Mouse (Mus musculus): ENCODE measurements around the gene Gak. TPM values are rescaled to one million over a fixed set of nuclear protein-coding genes. Genes with fewer than 3 reads are reported as not detected.

The Gak gene
- polyA plus RNA-seq, 1 experiment = 65.6 TPM

DNA sequence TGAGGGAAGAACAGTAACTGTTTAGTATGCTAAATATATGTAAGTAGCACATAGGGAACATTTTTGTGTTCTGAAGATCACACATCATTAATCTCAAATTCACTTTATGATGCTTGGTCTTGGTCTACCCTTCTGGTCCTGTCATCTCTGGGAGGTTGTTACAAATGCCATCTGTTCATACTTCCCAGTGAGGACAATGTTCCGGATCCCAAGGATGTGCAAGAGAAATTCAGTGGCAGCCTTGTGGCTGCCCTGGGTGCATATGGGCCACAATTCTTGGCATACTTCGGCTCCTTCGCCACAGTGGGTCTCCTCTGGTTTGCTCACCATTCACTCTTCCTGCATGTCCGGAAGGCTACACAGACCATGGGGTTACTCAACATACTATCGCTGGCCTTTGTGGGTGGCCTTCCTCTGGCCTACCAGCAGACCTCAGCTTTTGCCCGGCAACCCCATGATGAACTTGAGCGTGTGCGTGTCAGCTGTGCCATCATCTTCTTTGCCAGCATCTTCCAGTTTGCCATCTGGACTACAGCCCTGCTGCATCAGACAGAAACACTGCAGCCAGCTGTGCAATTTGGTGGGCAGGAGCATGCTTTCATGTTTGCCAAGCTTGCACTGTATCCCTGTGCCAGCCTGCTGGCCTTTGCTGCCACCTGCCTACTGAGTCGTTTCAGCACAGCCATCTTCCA, 16.2 kb upstream of the Gak start:
- no peak for TF ChIP-seq GATA1 (IDR thresholded peaks at IDR 0.05; ENCODE audit: low read length)

DNA sequence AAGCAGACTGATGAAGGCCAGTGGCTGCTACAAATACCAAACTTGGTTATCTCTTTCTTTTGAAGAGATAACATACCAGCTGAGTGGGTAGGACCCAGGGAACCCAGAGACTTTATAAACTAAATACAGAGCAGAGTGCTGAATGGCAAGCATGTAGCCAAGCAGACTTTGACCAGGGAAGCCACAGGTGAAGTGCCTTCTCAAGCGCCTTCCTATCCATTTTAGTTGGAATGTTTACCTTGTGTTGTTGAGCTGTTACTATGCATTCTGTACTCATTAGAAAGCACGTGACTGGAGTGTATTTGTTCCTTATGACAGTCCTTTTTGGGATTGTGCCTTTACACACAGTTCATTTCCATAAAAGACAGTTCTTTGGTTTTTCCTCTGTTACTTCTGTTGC, 14.1 kb upstream of the Gak start:
- TF ChIP-seq GATA1 (IDR thresholded peaks at IDR 0.05; ENCODE audit: low read length) = no peak

DNA sequence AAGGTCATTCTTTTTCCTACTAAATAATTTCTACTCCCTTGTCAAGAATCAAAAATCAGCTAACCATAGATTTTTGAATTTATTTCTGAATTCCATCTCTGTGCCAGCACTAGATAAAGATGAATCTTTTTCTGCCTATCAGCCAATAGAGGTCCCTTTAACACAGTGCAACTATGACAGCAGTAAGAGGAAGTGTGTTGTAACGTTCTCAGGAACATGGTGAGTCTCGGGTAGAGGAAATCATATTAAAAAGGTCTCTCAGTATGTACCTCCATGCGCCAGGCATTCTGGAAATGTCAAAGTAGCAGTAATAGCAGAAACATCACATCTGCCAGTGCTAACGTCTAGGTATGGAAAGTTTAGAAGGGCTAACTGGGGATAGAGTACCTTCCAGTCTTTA, 6.6 kb upstream of the Gak start:
- TF ChIP-seq GATA1 (IDR thresholded peaks at IDR 0.05; ENCODE audit: low read length) = no peak

GRCm38 (mm10) chr5:108633676-108634075, 4.1 kb upstream of the Gak start:
- no peak for TF ChIP-seq GATA1 (IDR thresholded peaks at IDR 0.05; ENCODE audit: low read length)

DNA sequence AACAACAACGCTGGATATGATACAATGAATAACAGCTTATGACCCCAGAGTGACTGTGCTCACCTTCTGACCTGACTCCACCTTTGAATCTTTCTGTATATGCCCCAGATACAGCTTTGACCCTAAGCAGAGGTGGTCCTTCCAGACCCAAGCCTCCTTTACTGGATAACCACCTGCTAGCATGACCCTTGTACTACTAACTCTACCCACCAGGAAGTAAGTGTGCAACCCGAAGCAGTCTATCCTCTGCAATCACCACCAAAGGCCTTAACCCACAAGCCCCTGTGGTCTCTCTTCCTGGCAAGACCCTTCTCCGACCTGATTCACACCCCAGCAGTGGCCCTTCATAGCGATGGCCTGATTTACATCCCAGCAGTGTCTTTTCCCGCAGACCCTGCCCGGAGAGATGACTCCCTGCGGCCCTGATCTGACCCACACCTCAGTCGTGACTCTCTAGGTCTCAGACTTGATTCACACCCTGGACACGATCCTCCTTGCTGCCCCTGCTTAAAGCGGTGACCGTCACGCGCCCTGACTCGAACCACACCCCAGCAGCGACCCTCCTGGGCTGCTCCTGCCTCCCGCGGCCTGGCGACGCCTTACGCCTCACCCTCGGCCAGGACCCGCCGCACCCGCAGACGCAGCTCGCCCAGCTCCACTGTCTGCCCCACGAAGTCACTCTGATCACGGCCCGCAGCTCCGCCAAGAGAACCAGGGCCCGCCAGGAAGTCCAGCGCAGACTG, 493 bp downstream of the Gak start:
- TF ChIP-seq GATA1 (IDR thresholded peaks at IDR 0.05; ENCODE audit: low read length) = no peak

DNA sequence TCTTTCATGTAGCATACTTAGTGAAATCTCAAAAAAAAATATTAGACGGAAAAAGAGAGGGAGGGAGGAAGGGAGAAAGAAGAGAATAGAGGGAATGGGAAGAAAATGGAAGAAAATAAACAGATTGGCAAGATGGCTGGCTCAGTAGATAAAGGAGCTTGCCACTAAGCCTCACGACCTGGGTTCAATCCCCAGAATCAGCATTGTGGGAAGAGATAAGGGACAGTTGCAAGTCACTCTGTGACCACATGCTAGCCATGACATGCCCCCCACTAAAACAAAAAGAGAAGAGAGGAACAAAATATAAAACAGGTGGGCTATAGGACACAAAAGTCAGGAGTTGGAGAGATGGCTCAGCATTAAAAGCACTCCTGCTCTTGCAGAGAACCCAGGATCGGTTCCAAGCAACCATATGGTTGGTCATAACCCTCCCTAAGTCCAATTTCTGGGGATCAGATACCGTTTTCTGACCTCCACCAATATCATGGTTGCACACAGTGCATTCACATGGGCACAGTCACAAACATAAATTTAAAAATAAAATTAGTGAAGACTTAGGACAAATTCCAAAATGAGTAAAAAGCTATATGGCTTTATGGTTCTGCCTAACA, 3.4 kb downstream of the Gak start:
- no peak for TF ChIP-seq GATA1 (IDR thresholded peaks at IDR 0.05; ENCODE audit: low read length)

DNA sequence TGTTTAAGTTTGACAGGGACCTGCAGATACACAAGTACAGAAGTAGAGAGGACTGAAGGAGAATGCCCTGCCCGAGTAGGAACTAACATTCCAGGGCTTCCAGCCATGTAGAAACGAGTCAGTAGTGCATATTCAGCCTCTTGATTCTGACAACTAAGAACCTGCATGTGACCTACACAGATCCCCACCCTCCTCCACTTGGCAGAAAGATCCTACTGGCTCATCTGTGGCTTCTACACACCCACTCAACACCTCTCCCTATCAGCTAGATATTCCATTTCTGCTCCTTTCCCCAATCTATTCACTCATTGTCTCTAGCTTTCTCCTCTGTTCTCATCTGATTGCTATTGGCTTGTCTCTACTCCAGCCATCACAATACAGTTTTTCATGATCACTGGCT, 7.7 kb downstream of the Gak start:
- TF ChIP-seq GATA1 (IDR thresholded peaks at IDR 0.05; ENCODE audit: low read length) = no peak

DNA sequence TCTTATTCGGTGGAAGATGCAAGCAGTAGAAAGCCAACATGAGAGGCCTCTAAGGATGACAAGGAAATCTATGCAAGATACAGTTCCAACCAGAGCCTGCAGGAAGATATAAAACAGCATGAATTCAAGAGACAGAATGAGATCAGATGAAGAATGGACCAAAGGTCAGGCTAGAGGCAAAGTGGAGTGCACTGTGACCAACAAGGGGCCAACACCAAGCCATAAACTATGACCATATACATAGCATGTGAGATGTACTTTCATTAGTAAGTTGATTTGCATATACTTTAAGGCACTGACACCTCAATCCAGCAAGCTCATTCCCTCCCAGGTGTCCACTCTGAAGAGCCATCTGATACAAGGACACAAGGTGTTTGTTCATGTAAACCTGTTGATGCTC, 19.1 kb downstream of the Gak start:
- TF ChIP-seq GATA1 (IDR thresholded peaks at IDR 0.05; ENCODE audit: low read length) = no peak

- TF ChIP-seq GATA1 (IDR thresholded peaks at IDR 0.05; ENCODE audit: low read length) = no peak
Measured at GRCm38 (mm10) chr5:108602537-108602936, 27.0 kb downstream of the Gak start.

GRCm38 (mm10) chr5:108599923-108600322, 29.6 kb downstream of the Gak start:
- TF ChIP-seq GATA1 (IDR thresholded peaks at IDR 0.05; ENCODE audit: low read length) = no peak

- TF ChIP-seq GATA1 (IDR thresholded peaks at IDR 0.05; ENCODE audit: low read length) = no peak
Measured at GRCm38 (mm10) chr5:108581361-108581891, 48.1 kb downstream of the Gak start.

DNA sequence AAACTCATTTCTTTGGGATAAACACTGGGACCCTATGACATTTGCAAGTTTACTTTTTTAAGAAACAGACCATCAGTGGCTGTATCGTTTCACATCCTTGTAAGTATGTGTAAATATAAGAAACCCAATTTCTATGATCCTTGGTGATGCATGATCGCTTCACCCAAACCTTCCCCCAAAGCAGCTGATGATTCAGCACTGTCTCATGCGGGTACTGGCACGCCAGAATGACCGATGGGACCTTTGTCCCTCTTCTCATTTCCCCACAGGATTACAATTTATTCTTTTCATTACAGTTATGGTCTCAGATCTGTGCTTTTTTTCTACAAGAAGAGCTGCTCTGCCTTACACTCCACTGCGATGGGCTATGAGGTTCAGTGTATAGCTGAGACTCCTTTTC, 56.5 kb downstream of the Gak start:
- no peak for TF ChIP-seq GATA1 (IDR thresholded peaks at IDR 0.05; ENCODE audit: low read length)

GRCm38 (mm10) chr5:108570991-108571390, 58.6 kb downstream of the Gak start:
- no peak for TF ChIP-seq GATA1 (IDR thresholded peaks at IDR 0.05; ENCODE audit: low read length)

GRCm38 (mm10) chr5:108567104-108567503, 62.5 kb downstream of the Gak start:
- no peak for TF ChIP-seq GATA1 (IDR thresholded peaks at IDR 0.05; ENCODE audit: low read length)

- TF ChIP-seq GATA1 (IDR thresholded peaks at IDR 0.05; ENCODE audit: low read length) = no peak
Measured at GRCm38 (mm10) chr5:108566523-108566922, 63.0 kb downstream of the Gak start.

- no peak for TF ChIP-seq GATA1 (IDR thresholded peaks at IDR 0.05; ENCODE audit: low read length)
Measured at GRCm38 (mm10) chr5:108565381-108565780, 64.2 kb downstream of the Gak start.

Data from G1E-ER4 (cell line).